Mouse (Mus musculus) ES-Bruce4 (cell line): Measurements from ENCODE around the gene Psmb8.

Source experiments
- CTCF ChIP-seq: IDR thresholded peaks from one replicate; pipeline ENCODE4 v1.8.1; 2011; ENCODE audit warnings: low read depth, low read length
- EP300 ChIP-seq: IDR thresholded peaks from 2 replicates; pipeline ENCODE4 v1.6.1; 2011; ENCODE audit warnings: low read depth, low read length; ENCODE audit not compliant: insufficient read depth
- POLR2A ChIP-seq: IDR thresholded peaks from one replicate; pipeline ENCODE4 v1.8.1; 2011; ENCODE audit warnings: low read length; ENCODE audit not compliant: insufficient read depth

- TF ChIP-seq POLR2A (no peak), CTCF (peak; percentile 4), EP300 (no peak)
These were observed 25.0 kb upstream of the Psmb8 start for GRCm38 (mm10) chr17:34172528-34172927.
